Mouse (Mus musculus): ENCODE measurements at regions not wholly inside any gene's neighbourhood (a gene's known extent, or its start where the extent isn't known, plus 50 kb on each side); places are given as distances from the start of the nearest gene placed in this dataset.

- TF ChIP-seq CTCF (IDR thresholded peaks at IDR 0.05; ENCODE audit: extremely low read depth, insufficient read depth, insufficient read length, insufficient replicate concordance) (no peak), POLR2A (IDR thresholded peaks at IDR 0.05; ENCODE audit: low read depth, low read length) (no peak)
These were observed 131.6 kb upstream of the Atxn1 start for GRCm38 (mm10) chr13:46096416-46096815.

Data from spleen, adult 2 months (tissue).